Mouse (Mus musculus) bone marrow macrophage, adult 2 months (primary cell): ENCODE results near the gene Pla2g5.

Experiments used
- CTCF ChIP-seq: IDR thresholded peaks from 2 replicates; pipeline ENCODE4 v1.5.1; 2012; ENCODE audit warnings: low read depth, mild to moderate bottlenecking, low read length, moderate library complexity
- POLR2A ChIP-seq: IDR thresholded peaks from 2 replicates; pipeline ENCODE4 v1.6.1; 2012; ENCODE audit warnings: mild to moderate bottlenecking, low read depth, low read length, borderline replicate concordance

- TF ChIP-seq POLR2A (no peak), CTCF (no peak)
Observed at GRCm38 (mm10) chr4:138791452-138791851, 71.8 kb downstream of the Pla2g5 start.
